Mouse (Mus musculus): ENCODE measurements around the gene Dcdc2c.

GRCm38 (mm10) chr12:28402256-28402655 is 149.9 kb downstream of the Dcdc2c start:
- TF ChIP-seq ZC3H11A (IDR thresholded peaks at IDR 0.05; ENCODE audit: borderline replicate concordance, low read depth, low read length) (no peak), ZNF384 (IDR thresholded peaks at IDR 0.05; ENCODE audit: low read depth, low read length) (no peak)
